Mouse (Mus musculus) kidney, embryonic 15.5 days (tissue): ENCODE data around the gene Cyld. TPM values are rescaled to one million over a fixed set of nuclear protein-coding genes. Genes with fewer than 3 reads are reported as not detected.
"Not testable (repeated sequence)": the region's sequence is repeated elsewhere in the genome, so short reads cannot be mapped to it uniquely, and the experiment has no call there.

ENCODE experiments used
- ATAC-seq: fragments of 200-750 bp; cut with Nextera tagmentation; replicated peaks from 2 replicates; pipeline ENCODE4 v1.8.0; 2017; ENCODE audit warnings: moderate TSS enrichment; ENCODE audit not compliant: low FRiP score
- H3K27ac ChIP-seq: fragments of 300-500 bp; sonication (generic); 2 replicates; pipeline ENCODE4 v1.5.1; 2015; ENCODE audit warnings: mild to moderate bottlenecking, inconsistent platforms
- H3K27me3 ChIP-seq: fragments of 300-500 bp; sonication (generic); 2 replicates; pipeline ENCODE4 v1.6.1; 2015; ENCODE audit warnings: inconsistent platforms
- H3K36me3 ChIP-seq: fragments of 300-500 bp; sonication (generic); 2 replicates; pipeline ENCODE4 v1.6.1; 2015; ENCODE audit warnings: inconsistent platforms
- H3K4me1 ChIP-seq: fragments of 300-500 bp; sonication (generic); 2 replicates; pipeline ENCODE4 v1.6.1; 2015; ENCODE audit warnings: inconsistent platforms
- H3K4me2 ChIP-seq: fragments of 300-500 bp; sonication (generic); 2 replicates; pipeline ENCODE4 v1.6.1; 2015; ENCODE audit warnings: moderate library complexity, mild to moderate bottlenecking, inconsistent platforms
- H3K4me3 ChIP-seq: fragments of 300-500 bp; sonication (generic); replicated peaks from 2 replicates; pipeline ENCODE4 v1.5.1; 2015; ENCODE audit warnings: mild to moderate bottlenecking, inconsistent platforms
- H3K9ac ChIP-seq: fragments of 300-500 bp; sonication (generic); 2 replicates; pipeline ENCODE4 v1.6.1; 2015; ENCODE audit warnings: mild to moderate bottlenecking, inconsistent platforms
- H3K9me3 ChIP-seq: fragments of 300-500 bp; sonication (generic); replicated peaks from 2 replicates; pipeline ENCODE4 v1.6.1; 2016; ENCODE audit warnings: inconsistent platforms
- WGBS: fragments of 180-500 bp; shearing (Covaris S2); methylation state at CpG from one replicate; pipeline ENCODE4 v1.1.7; 2015; ENCODE audit warnings: mixed read lengths; 5-methylcytosine and 5-hydroxymethylcytosine counted together
- polyA plus RNA-seq: library from polyadenylated mRNA; unstranded; fragments of >200 nt; fragmentation: Nextera tagmentation; extraction: Ambion mirVana; gene quantifications from 2 replicates; pipeline ENCODE4 v1.2.1, GENCODE M21; 2015

The Cyld gene
- polyA plus RNA-seq, 1 experiment from 2014 or later = 13.9 TPM

- whole genome bisulfite sequencing = 57% methylated on average over 19 of the region's 19 CpGs
- Histone ChIP-seq H3K9ac (no peak overlapping the region), H3K4me2 (peak overlapping the region; percentile 17; the same call in 1 of the 2 replicates), H3K4me1 (peaks cover 8% of the 10 kb centered on the region), H3K9me3 (no peaks in the 10 kb centered on the region; the same call in 1 of the 2 replicates), H3K27me3 (no peaks in the 10 kb centered on the region), H3K27ac (no peak overlapping the region), H3K36me3 (no peaks in the 10 kb centered on the region), H3K4me3 (no peak overlapping the region)
- no peak for ATAC-seq
Observed at GRCm38 (mm10) chr8:88774593-88775297, 77.9 kb downstream of the Cyld start.

GRCm38 (mm10) chr8:88775298-88775646, 78.4 kb downstream of the Cyld start:
- ATAC-seq = no peak
- no peak overlapping the region for H3K9ac ChIP-seq
- WGBS = 89% methylated on average over 7 of the region's 7 CpGs
- no peaks in the 10 kb centered on the region; the same call in 1 of the 2 replicates for H3K9me3 ChIP-seq
- H3K36me3 ChIP-seq = no peaks in the 10 kb centered on the region
- H3K4me2 ChIP-seq = no peak overlapping the region
- H3K4me1 ChIP-seq = peaks cover 8% of the 10 kb centered on the region
- no peak overlapping the region for H3K27ac ChIP-seq
- H3K4me3 ChIP-seq = no peak overlapping the region
- H3K27me3 ChIP-seq = no peaks in the 10 kb centered on the region

- Histone ChIP-seq H3K9ac (no peak overlapping the region), H3K27ac (no peak overlapping the region), H3K4me3 (no peak overlapping the region), H3K27me3 (no peaks in the 10 kb centered on the region), H3K4me2 (no peak overlapping the region), H3K36me3 (no peaks in the 10 kb centered on the region), H3K4me1 (no peaks in the 10 kb centered on the region), H3K9me3 (no peaks in the 10 kb centered on the region)
- WGBS = 92% methylated on average over 3 of the region's 3 CpGs
- ATAC-seq = no peak
Observed at GRCm38 (mm10) chr8:88780142-88780541, 83.3 kb downstream of the Cyld start.

- Histone ChIP-seq H3K4me2 (no peak overlapping the region), H3K9ac (no peak overlapping the region), H3K9me3 (no peaks in the 10 kb centered on the region), H3K4me3 (no peak overlapping the region), H3K27ac (no peak overlapping the region), H3K36me3 (no peaks in the 10 kb centered on the region), H3K27me3 (no peaks in the 10 kb centered on the region), H3K4me1 (no peaks in the 10 kb centered on the region)
- ATAC-seq = no peak
- 72% methylated on average over 5 of the region's 5 CpGs for WGBS
Observed at GRCm38 (mm10) chr8:88781283-88781682, 84.5 kb downstream of the Cyld start.

- no peaks in the 10 kb centered on the region for H3K4me1 ChIP-seq
- H3K4me3 ChIP-seq = no peak overlapping the region
- no peaks in the 10 kb centered on the region for H3K9me3 ChIP-seq
- no peak for ATAC-seq
- no peaks in the 10 kb centered on the region for H3K36me3 ChIP-seq
- no peak overlapping the region for H3K27ac ChIP-seq
- 90% methylated on average over 1 of the region's 1 CpGs for WGBS
- no peak overlapping the region for H3K4me2 ChIP-seq
- H3K27me3 ChIP-seq = no peaks in the 10 kb centered on the region
- H3K9ac ChIP-seq = no peak overlapping the region
Observed at GRCm38 (mm10) chr8:88783722-88784121, 86.9 kb downstream of the Cyld start.

DNA sequence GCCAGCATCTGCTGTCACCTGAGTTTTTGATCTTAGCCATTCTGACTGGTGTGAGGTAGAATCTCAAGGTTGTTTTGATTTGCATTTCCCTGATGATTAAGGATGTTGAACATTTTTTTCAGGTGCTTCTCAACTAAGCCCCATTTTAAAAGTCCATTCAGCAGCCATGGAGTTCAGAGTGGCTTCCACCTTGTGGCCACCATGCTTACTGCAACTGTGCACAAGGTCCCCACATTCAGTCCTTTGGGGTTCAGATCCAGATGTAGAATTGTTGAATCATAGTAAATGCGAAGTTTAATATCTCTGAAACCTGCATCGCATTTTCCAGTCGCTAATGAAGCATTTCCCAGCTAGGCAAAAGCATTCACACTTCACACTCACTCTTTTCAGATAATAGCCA, 91.5 kb downstream of the Cyld start:
- H3K27me3 ChIP-seq, H3K4me3 ChIP-seq, H3K27ac ChIP-seq, ATAC-seq, H3K36me3 ChIP-seq, H3K9ac ChIP-seq, H3K9me3 ChIP-seq, H3K4me1 ChIP-seq, H3K4me2 ChIP-seq: not testable (repeated sequence)
- whole genome bisulfite sequencing = 70% methylated on average over 3 of the region's 3 CpGs

DNA sequence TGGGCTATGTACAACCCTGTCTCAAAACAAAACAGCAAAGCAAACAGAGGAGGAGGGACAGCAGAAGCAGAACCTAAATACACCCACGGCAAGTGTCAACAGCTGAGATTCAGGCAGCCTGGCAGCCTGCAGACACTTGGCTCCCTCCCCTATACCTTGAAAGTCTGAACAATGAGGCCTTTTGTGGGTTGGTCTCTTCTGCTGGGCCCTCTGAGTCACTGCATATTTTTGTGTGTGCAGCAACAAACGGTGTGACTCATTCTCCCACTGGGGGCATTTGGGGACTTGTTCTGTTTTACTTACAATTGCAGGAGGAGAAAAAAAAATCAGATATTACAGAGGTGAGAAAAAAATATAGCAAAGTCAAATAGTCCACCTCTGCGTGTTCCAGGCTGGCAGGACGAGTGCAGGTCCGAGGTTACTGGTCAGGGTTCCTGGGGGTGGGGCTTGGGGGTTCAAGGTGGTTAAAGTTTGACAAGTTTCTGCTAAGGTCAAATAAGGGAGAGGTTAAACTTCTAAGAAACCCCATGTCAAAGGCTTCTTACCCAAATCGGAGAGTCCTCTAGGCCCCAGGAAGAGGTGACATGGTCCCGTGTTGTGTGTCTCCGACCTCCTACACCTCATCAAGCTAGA, 96.0 kb downstream of the Cyld start:
- Histone ChIP-seq H3K9ac (no peak overlapping the region), H3K36me3 (no peaks in the 10 kb centered on the region), H3K27ac (no peak overlapping the region), H3K4me1 (no peaks in the 10 kb centered on the region), H3K4me3 (no peak overlapping the region), H3K27me3 (no peaks in the 10 kb centered on the region), H3K4me2 (no peak overlapping the region), H3K9me3 (no peaks in the 10 kb centered on the region)
- no peak for ATAC-seq
- WGBS = 64% methylated on average over 8 of the region's 8 CpGs

GRCm38 (mm10) chr8:88793324-88793722, 96.5 kb downstream of the Cyld start:
- Histone ChIP-seq H3K4me1 (no peaks in the 10 kb centered on the region), H3K4me2 (no peak overlapping the region), H3K9ac (no peak overlapping the region), H3K9me3 (no peaks in the 10 kb centered on the region), H3K27ac (no peak overlapping the region), H3K36me3 (no peaks in the 10 kb centered on the region), H3K27me3 (no peaks in the 10 kb centered on the region), H3K4me3 (no peak overlapping the region)
- ATAC-seq = no peak
- WGBS = 80% methylated on average over 9 of the region's 9 CpGs

GRCm38 (mm10) chr8:88793746-88794614, 97.2 kb downstream of the Cyld start:
- no peaks in the 10 kb centered on the region for H3K9me3 ChIP-seq
- H3K4me2 ChIP-seq = no peak overlapping the region
- H3K9ac ChIP-seq = no peak overlapping the region
- WGBS = 89% methylated on average over 24 of the region's 24 CpGs
- no peak overlapping the region for H3K27ac ChIP-seq
- H3K4me1 ChIP-seq = no peaks in the 10 kb centered on the region
- H3K4me3 ChIP-seq = no peak overlapping the region
- no peaks in the 10 kb centered on the region for H3K27me3 ChIP-seq
- no peaks in the 10 kb centered on the region for H3K36me3 ChIP-seq
- no peak for ATAC-seq

- no peaks in the 10 kb centered on the region for H3K4me1 ChIP-seq
- H3K4me2 ChIP-seq = no peak overlapping the region
- no peak overlapping the region for H3K27ac ChIP-seq
- no peak overlapping the region for H3K4me3 ChIP-seq
- no peaks in the 10 kb centered on the region for H3K27me3 ChIP-seq
- H3K9ac ChIP-seq = no peak overlapping the region
- H3K36me3 ChIP-seq = no peaks in the 10 kb centered on the region
- no peaks in the 10 kb centered on the region for H3K9me3 ChIP-seq
- 70% methylated on average over 7 of the region's 7 CpGs for WGBS
- ATAC-seq = no peak
Observed at GRCm38 (mm10) chr8:88794615-88794907, 97.7 kb downstream of the Cyld start.

DNA sequence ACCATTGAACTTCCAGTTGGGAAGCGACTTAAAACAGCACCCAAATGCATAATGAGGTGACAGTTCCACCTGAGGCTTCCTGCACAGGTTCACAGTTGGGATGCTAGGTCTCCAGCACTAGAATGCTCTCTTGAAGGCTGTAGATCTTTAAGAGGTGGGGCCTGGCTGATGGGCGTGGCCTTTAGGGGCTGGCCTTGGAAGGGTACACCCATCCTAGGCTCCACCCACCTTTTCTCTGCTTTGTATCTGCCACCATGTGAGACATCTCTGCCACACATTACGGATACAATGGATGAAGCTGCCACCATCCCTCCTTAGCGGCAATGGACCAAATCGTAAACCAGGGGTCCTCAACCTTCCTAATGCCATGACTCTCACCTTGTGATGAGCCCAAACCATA, 99.1 kb downstream of the Cyld start:
- 91% methylated on average over 5 of the region's 5 CpGs for WGBS
- Histone ChIP-seq H3K4me1 (no peaks in the 10 kb centered on the region), H3K4me3 (no peak overlapping the region), H3K27ac (no peak overlapping the region), H3K36me3 (no peaks in the 10 kb centered on the region), H3K27me3 (no peaks in the 10 kb centered on the region), H3K4me2 (no peak overlapping the region), H3K9me3 (no peaks in the 10 kb centered on the region), H3K9ac (no peak overlapping the region)
- no peak for ATAC-seq

DNA sequence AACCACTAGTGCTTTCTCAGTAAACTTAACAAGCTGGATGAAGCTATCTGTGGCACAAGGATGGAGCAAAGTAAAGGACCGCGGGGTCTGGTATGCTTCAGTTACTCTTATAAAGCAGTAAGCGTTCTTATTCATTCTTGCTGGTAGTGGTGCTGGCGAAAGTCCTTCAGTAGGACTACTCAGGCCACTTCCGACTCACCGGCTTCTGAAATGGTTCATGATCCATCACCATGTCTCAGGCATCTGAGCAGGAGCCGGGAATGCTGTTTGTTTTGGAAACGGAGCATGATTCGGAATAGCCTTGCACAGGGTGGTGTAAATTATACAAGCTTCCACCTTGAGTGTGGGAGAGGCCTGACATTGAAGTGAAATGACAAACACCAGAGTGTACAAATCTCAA, 99.8 kb downstream of the Cyld start:
- no peak for ATAC-seq
- WGBS = 59% methylated on average over 9 of the region's 9 CpGs
- no peak overlapping the region for H3K9ac ChIP-seq

More for the DNA sequence above, 99.8 kb downstream of the Cyld start:
- no peaks in the 10 kb centered on the region for H3K4me1 ChIP-seq
- H3K27ac ChIP-seq = no peak overlapping the region
- H3K27me3 ChIP-seq = no peaks in the 10 kb centered on the region
- no peak overlapping the region for H3K4me2 ChIP-seq
- no peaks in the 10 kb centered on the region for H3K36me3 ChIP-seq
- H3K4me3 ChIP-seq = no peak overlapping the region
- H3K9me3 ChIP-seq = no peaks in the 10 kb centered on the region
